Mouse (Mus musculus) spleen, postnatal 36 days (tissue): Measurements from ENCODE around the gene Defb26.

Experiments used
- DNase-seq, 2 experiments: peaks; one replicate each; pipeline ENCODE4 v3.0.0; 2022; ENCODE audit warnings: low spot score in 2 of 2, mixed read lengths in 1 of 2

Defb26 gene

GRCm38 (mm10) chr2:152511592-152511991 lies at the start of gene Defb26:
Gene Defb26, minus strand, starts transcription at chr2:152511692.
- DNase-seq = no peak

GRCm38 (mm10) chr2:152556655-152557054 lies 45.2 kb upstream of the Defb26 start:
- DNase-seq = no peak

- DNase-seq = no peak
These were observed 42.4 kb upstream of the Defb26 start for GRCm38 (mm10) chr2:152553774-152554423.

GRCm38 (mm10) chr2:152548124-152548523 lies 36.6 kb upstream of the Defb26 start:
- no peak for DNase-seq

GRCm38 (mm10) chr2:152544691-152545090 lies 33.2 kb upstream of the Defb26 start:
- DNase-seq = no peak

GRCm38 (mm10) chr2:152543478-152543877 lies 32.0 kb upstream of the Defb26 start:
- DNase-seq = no peak

- DNase-seq = no peak
These were observed 31.4 kb upstream of the Defb26 start for GRCm38 (mm10) chr2:152542897-152543296.

GRCm38 (mm10) chr2:152541979-152542378 lies 30.5 kb upstream of the Defb26 start:
- no peak for DNase-seq

GRCm38 (mm10) chr2:152539944-152540710 lies 28.6 kb upstream of the Defb26 start, which contains the start of gene Defb29:
Gene Defb29, minus strand, starts transcription at chr2:152540098.
- DNase-seq = no peak

- DNase-seq = no peak
These were observed 6.5 kb upstream of the Defb26 start, which contains the start of gene Defb28 for GRCm38 (mm10) chr2:152517981-152518380. Gene Defb28, plus strand, starts transcription at chr2:152518255.

- DNase-seq = no peak
These were observed 4.6 kb upstream of the Defb26 start for GRCm38 (mm10) chr2:152516084-152516483.

GRCm38 (mm10) chr2:152503950-152504349 lies 7.5 kb downstream of the Defb26 start:
- no peak for DNase-seq

- no peak for DNase-seq
These were observed 10.6 kb downstream of the Defb26 start for GRCm38 (mm10) chr2:152500863-152501229.

GRCm38 (mm10) chr2:152500204-152500862 lies 11.2 kb downstream of the Defb26 start:
- DNase-seq = no peak

GRCm38 (mm10) chr2:152498020-152498419 lies 13.5 kb downstream of the Defb26 start:
- DNase-seq = no peak

- DNase-seq = no peak
These were observed 18.3 kb downstream of the Defb26 start for GRCm38 (mm10) chr2:152493151-152493550.

GRCm38 (mm10) chr2:152490038-152490437 lies 21.5 kb downstream of the Defb26 start, which contains the start of gene Defb22:
Gene Defb22, minus strand, starts transcription at chr2:152490138.
- DNase-seq = no peak

GRCm38 (mm10) chr2:152487024-152487423 lies 24.5 kb downstream of the Defb26 start:
- DNase-seq = no peak

GRCm38 (mm10) chr2:152481726-152482125 lies 29.8 kb downstream of the Defb26 start:
- DNase-seq = no peak

GRCm38 (mm10) chr2:152480881-152481280 lies 30.6 kb downstream of the Defb26 start:
- no peak for DNase-seq

- DNase-seq = no peak
These were observed 34.7 kb downstream of the Defb26 start, which contains the start of gene Defb20 for GRCm38 (mm10) chr2:152476763-152477162. Gene Defb20, plus strand, starts transcription at chr2:152477063.

- DNase-seq = no peak
These were observed 39.1 kb downstream of the Defb26 start for GRCm38 (mm10) chr2:152472434-152472833.
